Mouse (Mus musculus) 3T3-L1 (cell line): ENCODE data around the gene Cxcr6.

Experiments used
- DNase-seq: peaks from one replicate; pipeline ENCODE4 v3.0.0-alpha.2; 2015; ENCODE audit warnings: low read depth, low spot score

The Cxcr6 gene

DNA sequence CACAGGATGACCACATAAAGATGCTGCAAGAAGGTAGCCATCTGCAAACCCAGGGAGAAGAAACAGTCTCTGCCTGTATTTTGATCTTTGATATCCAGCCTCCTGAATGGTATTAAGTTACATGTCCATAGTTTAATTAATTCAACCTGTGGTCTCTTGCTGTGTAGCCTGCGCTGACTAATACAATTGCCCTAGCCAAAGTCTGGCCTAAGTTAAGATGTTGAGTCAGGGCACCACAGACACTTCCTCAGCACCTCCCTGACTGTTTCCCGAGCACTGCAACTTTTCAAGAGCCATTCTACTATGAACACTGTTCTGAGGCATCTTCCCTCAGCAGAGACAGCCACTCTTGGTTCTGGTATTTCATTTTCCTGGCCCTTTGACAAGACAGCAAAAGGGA lies 12.3 kb downstream of the Cxcr6 start:
- peak; percentile 93 for DNase-seq

DNA sequence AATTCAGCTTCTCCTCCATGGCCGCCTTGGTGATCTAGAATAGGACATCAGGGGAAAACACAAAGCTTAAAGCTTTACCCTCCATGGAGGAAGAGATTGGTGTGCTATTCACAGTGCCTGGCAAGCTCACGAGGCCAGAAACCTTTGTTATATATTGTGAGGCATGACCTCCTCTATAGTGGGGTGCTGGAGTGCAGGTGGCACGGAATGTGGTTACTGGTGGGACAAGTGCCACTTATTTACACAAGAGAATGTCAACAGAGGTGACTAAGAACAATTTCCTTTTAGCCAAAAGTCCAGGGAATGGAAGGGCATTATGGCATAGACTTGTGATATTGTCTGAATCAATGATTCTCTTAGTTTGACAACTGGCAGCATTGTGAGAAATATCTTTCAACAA lies 20.4 kb downstream of the Cxcr6 start:
- DNase-seq, result no peak

DNA sequence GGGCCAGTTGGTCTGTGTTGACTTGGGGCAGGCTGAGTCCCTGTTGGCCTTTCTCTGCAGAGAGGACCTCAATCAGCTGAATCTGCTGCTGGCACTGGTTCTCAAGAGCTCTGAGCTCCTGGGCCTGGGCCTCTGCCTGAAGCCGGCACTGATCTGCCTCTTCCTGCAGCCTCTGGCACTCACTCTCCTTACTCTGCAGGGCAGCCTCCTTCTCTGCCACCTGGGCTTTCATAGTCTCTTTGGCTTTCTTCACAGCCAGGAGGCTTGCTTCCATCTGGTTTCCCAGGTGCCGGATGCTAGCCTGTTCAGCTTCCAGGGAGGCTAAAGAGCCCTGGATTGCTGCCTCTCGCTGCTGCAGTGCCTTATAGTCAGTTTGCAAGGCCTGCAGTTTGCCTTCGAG lies 22.6 kb downstream of the Cxcr6 start:
- DNase-seq, result no peak

DNA sequence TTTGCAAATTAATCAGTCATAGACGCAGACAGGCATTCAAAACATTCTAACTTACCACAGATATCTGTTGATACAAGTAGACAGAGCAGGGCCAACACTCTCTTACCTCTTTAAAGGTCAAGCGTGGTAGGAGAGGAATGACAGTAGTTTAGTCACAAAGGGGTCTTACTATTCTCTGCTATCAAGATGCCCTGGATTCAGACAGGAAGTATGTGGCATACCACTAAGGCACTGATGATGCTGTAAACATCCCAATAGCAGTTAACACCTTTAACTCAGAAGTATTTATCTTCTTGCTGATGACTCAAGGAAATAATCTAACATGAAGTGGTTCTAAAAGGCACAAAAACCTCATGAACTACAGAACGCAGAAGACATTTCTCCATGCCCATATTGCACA lies 29.6 kb downstream of the Cxcr6 start:
- DNase-seq, result no peak

DNA sequence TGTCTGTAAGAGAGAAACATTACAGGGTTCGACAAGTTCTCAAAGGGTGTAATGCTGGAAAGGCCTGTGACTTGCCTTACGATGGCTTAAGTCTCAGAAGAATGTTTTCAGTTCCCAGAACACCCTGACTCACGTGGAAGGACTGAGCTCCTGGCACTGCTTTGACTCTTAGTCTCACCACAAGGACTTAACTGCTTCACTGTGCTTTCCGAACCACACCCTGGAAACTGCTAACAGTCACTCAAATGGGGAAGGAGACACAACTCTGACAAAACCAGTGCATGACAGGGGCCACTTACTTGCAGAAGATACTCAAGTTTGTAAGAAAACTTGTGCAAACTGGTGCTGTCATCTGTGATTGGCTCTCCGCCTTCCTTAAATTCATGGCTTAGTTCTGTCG lies 34.0 kb downstream of the Cxcr6 start:
- DNase-seq, result peak; percentile 29

DNA sequence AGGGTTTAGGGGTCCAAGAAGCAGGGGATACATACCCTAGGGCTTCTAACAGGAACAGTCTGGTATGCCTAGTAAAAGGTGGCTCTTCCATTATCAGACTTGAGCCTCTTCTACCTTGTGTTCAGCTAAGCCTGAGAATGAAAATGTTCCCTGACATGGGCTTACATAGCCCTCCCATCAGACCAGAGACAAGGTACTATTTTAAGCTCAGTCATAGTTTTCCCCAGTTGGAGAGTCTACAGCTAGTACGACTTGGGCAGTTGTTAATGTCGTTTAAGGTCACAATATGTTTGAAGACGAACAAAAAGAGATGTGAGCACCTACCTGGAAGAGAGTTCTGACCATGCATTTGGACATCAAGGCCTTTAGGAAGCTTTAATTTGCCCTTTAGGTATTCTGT lies 38.2 kb downstream of the Cxcr6 start:
- DNase-seq, result no peak

DNA sequence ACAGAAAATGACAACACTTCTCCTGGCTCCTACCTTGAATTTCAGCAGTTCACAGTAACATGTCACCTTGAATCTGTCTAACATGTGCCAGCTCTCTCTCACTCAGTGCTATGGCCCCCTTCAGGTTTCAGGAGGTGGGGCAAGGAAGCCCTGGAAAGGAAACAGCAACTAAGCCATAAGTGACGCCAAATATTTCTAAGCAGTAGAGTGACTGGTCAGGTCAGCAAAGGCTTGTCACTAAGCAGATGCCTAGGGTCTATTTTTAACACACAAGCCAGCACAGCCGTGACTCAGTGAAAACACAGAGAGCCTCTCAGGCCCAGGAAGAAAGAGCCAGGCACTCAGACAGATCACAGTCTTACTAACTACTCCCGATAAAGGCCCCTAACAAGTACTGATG lies 38.8 kb downstream of the Cxcr6 start:
- DNase-seq, result peak; percentile 69

DNA sequence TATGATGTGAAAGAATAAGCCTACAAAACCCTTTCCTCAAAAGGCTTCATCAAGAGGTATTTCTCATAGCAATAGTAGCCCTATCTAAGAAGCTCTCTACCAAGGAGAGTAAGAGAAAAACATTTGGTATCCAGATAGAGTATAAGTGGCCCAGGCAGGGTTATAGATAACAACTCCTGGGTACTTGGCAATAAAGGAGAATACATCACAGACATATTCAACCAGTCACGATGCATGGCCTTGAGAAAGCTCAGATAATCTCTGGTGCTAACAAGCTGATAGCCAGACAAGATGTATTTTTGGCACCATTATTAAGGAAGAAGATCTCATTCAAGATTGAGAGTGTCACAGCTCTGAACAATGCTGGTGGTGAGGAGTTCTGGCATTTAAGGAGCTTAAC lies 40.2 kb downstream of the Cxcr6 start:
- DNase-seq, result no peak

DNA sequence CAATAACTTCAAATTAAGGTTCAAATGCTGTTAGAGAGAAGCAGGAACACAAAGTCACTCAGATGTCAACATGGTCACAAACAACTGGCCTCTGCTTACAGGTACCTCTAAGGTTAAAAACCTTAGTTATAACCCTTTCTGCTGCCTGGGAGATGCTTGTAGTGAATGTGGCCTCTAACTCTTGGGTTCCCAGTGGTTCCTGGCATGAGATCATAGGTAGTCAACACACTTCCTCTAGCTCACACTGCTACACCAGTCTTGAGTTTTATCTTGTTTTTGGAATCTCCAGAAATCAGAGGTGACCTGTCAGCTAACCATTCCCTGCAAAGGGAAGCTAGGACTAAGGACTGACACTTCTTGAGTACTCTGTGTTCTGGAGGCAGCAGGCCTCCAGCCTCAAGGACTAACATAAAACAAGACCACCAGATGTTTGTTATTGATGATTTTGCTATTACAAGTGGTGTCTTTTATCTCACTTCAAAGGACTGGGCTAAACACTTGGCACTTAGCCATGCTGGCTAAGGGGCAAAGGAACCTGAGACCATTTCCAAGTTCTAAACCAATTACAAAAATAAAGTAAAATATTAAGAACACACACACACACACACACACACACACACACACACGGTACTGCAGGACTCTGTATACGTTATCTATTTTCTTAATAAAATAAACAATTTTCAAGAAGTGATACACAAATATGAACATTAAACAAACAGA lies 43.9 kb downstream of the Cxcr6 start:
- DNase-seq, result no peak

DNA sequence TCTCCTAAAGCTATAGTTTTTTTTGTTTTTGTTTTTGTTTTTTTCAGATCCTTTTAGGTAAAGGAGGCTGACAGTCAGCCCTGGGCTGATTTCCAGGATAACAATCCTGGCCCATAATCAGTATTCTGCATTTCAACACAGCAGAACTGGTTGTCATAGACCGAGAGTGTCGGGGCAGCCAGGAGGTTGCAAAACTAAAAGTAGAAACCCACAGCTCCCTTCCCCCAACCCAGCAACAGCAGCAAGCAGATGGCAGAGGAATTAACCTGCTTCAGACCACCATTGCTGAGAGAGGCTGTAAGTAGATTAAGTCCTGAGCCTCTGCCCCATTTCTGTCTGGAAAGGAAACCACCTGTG lies 44.4 kb downstream of the Cxcr6 start:
- DNase-seq, result peak; percentile 51

DNA sequence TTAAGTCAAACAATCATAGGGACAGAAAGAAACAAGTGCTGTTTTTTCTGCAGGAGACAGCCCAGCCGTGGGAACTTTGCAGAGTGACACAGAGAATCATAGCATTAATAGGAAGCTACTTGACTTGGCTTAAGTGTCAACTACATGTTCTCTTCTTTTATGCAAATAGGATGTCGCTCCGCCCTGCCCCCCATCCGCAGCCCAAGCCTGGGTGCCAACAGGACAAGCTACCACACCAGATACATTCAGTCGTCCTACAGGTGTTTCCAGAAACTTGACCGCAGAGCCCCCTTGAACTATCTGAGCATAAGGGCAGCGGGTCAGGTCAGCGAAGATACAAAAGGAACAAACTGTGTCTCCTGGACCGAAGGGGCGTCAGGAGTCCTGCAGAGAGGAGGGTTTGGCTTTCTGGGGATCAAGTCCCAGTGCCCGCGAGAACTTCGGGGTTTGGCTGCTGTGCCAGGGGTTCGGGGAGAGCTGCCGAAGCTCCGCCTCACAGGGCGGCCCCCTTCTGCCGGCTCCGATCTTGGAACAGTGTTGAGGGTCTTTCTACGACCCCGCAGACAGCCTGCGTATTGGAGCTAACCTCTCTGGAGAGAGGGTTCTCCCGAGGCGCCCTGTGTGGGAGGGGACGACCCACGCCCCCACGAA lies 44.9 kb downstream of the Cxcr6 start:
- peak; percentile 76 for DNase-seq

DNA sequence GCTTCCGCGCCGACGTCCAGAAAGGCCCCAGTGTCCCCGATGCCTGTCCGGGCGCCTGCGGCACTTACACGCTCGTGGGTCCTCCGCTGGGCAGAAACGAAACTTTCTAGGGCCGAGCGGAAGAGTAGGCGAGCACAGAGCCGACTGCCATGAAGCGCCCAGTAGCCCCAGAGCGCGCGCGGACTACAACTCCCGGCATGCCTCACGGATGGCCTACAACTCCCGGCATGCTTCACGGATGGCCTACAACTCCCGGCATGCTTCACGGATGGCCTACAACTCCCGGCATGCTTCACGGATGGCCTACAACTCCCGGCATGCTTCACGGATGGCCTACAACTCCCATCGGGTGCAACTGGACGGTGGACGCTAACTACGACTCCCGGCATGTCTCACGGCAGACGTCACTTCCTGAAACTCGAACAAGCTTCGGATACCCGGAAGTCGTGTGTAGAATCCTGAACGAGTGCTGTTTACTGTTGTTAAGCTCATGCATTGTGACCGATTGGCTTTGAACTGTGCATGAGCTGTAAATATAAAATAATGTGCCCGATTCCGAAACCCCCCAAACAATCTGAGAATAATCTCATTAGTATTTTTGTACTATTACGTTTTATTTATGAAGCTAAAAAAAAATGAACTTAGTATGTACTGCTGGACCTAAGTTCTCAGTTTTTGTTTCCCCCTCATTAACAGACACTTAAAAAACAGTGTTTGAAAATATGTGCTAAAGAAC lies 45.6 kb downstream of the Cxcr6 start, which contains the start of gene Fyco1:
TSS of gene Fyco1 (minus strand) at position 187 of the 736 bp plus-strand sequence.
- peak; percentile 98 for DNase-seq

DNA sequence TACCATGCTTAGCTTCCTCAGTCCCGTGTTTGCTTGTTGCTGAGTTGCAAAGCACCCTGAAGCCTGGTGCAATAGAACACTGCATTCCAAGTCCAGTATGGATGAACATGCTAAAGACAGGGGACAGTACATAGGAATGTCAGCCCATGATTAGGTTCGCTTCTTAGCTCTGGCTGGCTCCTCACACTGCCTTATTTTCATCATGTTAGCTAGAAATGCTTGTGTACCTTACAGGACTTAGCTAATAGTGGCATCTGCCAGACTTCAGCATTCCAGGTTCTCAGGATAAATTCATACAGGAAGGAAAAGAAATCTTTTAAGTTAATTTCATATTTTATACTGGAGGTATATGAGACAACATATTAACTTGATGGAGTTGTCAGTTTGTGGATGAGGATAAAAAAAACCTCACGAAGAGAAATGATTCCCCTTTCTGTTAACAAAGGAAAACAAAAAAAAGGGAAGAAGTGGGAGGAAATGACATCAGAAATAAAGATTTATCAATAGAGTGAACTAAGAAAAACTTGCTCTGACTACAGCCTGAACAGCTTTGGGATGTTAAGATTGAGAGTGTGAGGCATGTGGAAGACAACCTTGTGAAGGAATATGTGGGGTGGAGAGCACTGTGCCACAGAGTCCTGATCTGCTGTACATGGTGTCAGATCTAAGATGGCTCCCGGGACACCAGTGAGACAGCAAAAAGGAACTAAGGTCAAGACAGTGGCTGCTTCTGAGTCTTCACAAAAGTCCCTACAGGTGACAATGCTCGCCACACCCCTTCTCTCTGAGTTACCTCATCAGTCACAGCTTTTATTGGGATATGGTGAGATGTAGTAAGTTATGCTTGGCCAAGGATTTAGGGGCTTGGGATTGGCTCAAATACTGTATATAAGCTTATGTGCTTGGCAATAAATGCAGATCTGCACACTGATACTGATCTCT lies 46.4 kb downstream of the Cxcr6 start:
- peak; percentile 33 for DNase-seq

DNA sequence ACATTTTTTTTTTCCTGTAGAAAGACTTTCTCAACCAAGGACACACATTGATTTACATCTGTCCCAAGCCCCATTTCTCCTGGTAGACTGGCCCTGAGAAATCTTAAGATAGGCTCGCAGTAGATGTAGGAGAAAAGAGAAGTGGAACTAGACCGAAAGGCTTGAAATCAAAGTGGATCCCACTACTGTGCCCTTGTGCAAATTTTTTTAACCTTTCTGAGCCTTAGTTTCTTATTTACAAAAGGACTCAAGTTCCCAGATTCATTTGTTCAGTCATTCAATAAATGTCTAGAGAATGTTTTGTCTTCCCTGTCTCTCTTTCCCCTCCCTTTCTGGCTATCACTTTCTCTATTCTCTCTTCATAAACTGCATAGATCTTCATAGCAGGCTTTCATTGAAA lies 50.6 kb downstream of the Cxcr6 start:
- no peak for DNase-seq
